Mouse (Mus musculus): ENCODE data around the gene Gpank1. TPM values are rescaled to one million over a fixed set of nuclear protein-coding genes. Genes with fewer than 3 reads are reported as not detected.

The Gpank1 gene
- polyA plus RNA-seq, 1 experiment from 2014 or later = 10.0 TPM

- H3K9me3 ChIP-seq (ENCODE audit: control insufficient read depth, low read length) = no peaks in the 10 kb centered on the region
- no peak overlapping the region for H3K4me3 ChIP-seq (ENCODE audit: control insufficient read depth in 1 of 2, insufficient read depth in 1 of 2, low read depth in 1 of 2, low read length in 2 of 2)
- H3K4me1 ChIP-seq (ENCODE audit: control insufficient read depth in 2 of 2, insufficient read depth in 2 of 2, low read length in 2 of 2) = peaks cover 15 to 20% of the 10 kb centered on the region in 2 experiments
- H3K4me2 ChIP-seq (ENCODE audit: low read length) = no peak overlapping the region
- no peak overlapping the region for H3K27ac ChIP-seq (replicated peaks in 1 of 2; ENCODE audit: control insufficient read depth in 1 of 2, insufficient read depth in 1 of 2, low read depth in 2 of 2, low read length in 2 of 2)
- no peaks in the 10 kb centered on the region for H3K36me3 ChIP-seq (ENCODE audit: control insufficient read depth, insufficient read depth, low read length)
- peak overlapping the region; percentile 40; the same call in 1 of the 2 replicates for H3K9ac ChIP-seq (ENCODE audit: low read length)
- 0 out of 2 replicates have a peak, but pooled peaks cover 4% of the 10 kb centered on the region for H3K27me3 ChIP-seq (ENCODE audit: control insufficient read depth, insufficient read depth, low read length)
- ATAC-seq (ENCODE audit: insufficient number of reproducible peaks, insufficient read depth, low FRiP score, low read depth) = no peak
- WGBS = 87% methylated on average over 4 of the region's 4 CpGs
Observed at GRCm38 (mm10) chr17:35080710-35081109, 40.5 kb upstream of the Gpank1 start.

GRCm38 (mm10) chr17:35082841-35083576 lies 38.2 kb upstream of the Gpank1 start:
- 76% methylated on average over 16 of the region's 16 CpGs for WGBS
- Histone ChIP-seq H3K4me2 (ENCODE audit: low read length) (no peak overlapping the region), H3K4me3 (ENCODE audit: control insufficient read depth in 1 of 2, insufficient read depth in 1 of 2, low read depth in 1 of 2, low read length in 2 of 2) (no peak overlapping the region), H3K27ac (replicated peaks in 1 of 2; ENCODE audit: control insufficient read depth in 1 of 2, insufficient read depth in 1 of 2, low read depth in 2 of 2, low read length in 2 of 2) (no peak overlapping the region), H3K9me3 (ENCODE audit: control insufficient read depth, low read length) (no peaks in the 10 kb centered on the region), H3K9ac (ENCODE audit: low read length) (no peak overlapping the region), H3K27me3 (ENCODE audit: control insufficient read depth, insufficient read depth, low read length) (0 out of 2 replicates have a peak, but pooled peaks cover 4% of the 10 kb centered on the region), H3K4me1 (ENCODE audit: control insufficient read depth in 2 of 2, insufficient read depth in 2 of 2, low read length in 2 of 2) (peaks cover 9 to 11% of the 10 kb centered on the region in 2 experiments), H3K36me3 (ENCODE audit: control insufficient read depth, insufficient read depth, low read length) (no peaks in the 10 kb centered on the region)
- ATAC-seq (ENCODE audit: insufficient number of reproducible peaks, insufficient read depth, low FRiP score, low read depth) = no peak

GRCm38 (mm10) chr17:35083929-35084497 lies 37.2 kb upstream of the Gpank1 start:
- Histone ChIP-seq H3K4me2 (ENCODE audit: low read length) (no peak overlapping the region), H3K9ac (ENCODE audit: low read length) (no peak overlapping the region), H3K36me3 (ENCODE audit: control insufficient read depth, insufficient read depth, low read length) (no peaks in the 10 kb centered on the region), H3K4me3 (ENCODE audit: control insufficient read depth in 1 of 2, insufficient read depth in 1 of 2, low read depth in 1 of 2, low read length in 2 of 2) (no peak overlapping the region), H3K4me1 (ENCODE audit: control insufficient read depth in 2 of 2, insufficient read depth in 2 of 2, low read length in 2 of 2) (peaks cover 9 to 11% of the 10 kb centered on the region in 2 experiments), H3K9me3 (ENCODE audit: control insufficient read depth, low read length) (no peaks in the 10 kb centered on the region), H3K27me3 (ENCODE audit: control insufficient read depth, insufficient read depth, low read length) (0 out of 2 replicates have a peak, but pooled peaks cover 4% of the 10 kb centered on the region), H3K27ac (replicated peaks in 1 of 2; ENCODE audit: control insufficient read depth in 1 of 2, insufficient read depth in 1 of 2, low read depth in 2 of 2, low read length in 2 of 2) (no peak overlapping the region)
- 62% methylated on average over 3 of the region's 3 CpGs for WGBS
- no peak for ATAC-seq (ENCODE audit: insufficient number of reproducible peaks, insufficient read depth, low FRiP score, low read depth)

GRCm38 (mm10) chr17:35085208-35085865 lies 35.9 kb upstream of the Gpank1 start, which contains the start of gene Ly6g6f:
TSS of gene Ly6g6f (minus strand) at chr17:35085610.
- no peaks in the 10 kb centered on the region for H3K36me3 ChIP-seq (ENCODE audit: control insufficient read depth, insufficient read depth, low read length)
- no peak within 1 kb of the TSS for H3K27ac ChIP-seq (replicated peaks in 1 of 2; ENCODE audit: control insufficient read depth in 1 of 2, insufficient read depth in 1 of 2, low read depth in 2 of 2, low read length in 2 of 2)
- H3K9me3 ChIP-seq (ENCODE audit: control insufficient read depth, low read length) = no peaks in the 10 kb centered on the region
- no peak within 1 kb of the TSS for H3K9ac ChIP-seq (ENCODE audit: low read length)
- ATAC-seq (ENCODE audit: insufficient number of reproducible peaks, insufficient read depth, low FRiP score, low read depth) = no peak
- H3K4me3 ChIP-seq (ENCODE audit: control insufficient read depth in 1 of 2, insufficient read depth in 1 of 2, low read depth in 1 of 2, low read length in 2 of 2) = no peak within 1 kb of the TSS
- H3K27me3 ChIP-seq (ENCODE audit: control insufficient read depth, insufficient read depth, low read length) = 0 out of 2 replicates have a peak, but pooled peaks cover 4% of the 10 kb centered on the region
- H3K4me1 ChIP-seq (ENCODE audit: control insufficient read depth in 2 of 2, insufficient read depth in 2 of 2, low read length in 2 of 2) = peaks cover 6 to 8% of the 10 kb centered on the region in 2 experiments
- no peak within 1 kb of the TSS for H3K4me2 ChIP-seq (ENCODE audit: low read length)
- 54% methylated on average over 7 of the region's 7 CpGs for WGBS

- no peak overlapping the region for H3K9ac ChIP-seq (ENCODE audit: low read length)
- ATAC-seq (ENCODE audit: insufficient number of reproducible peaks, insufficient read depth, low FRiP score, low read depth) = no peak
- peaks cover 5 to 10% of the 10 kb centered on the region in 2 experiments for H3K4me1 ChIP-seq (ENCODE audit: control insufficient read depth in 2 of 2, insufficient read depth in 2 of 2, low read length in 2 of 2)
- no peak overlapping the region for H3K4me3 ChIP-seq (ENCODE audit: control insufficient read depth in 1 of 2, insufficient read depth in 1 of 2, low read depth in 1 of 2, low read length in 2 of 2)
- no peak overlapping the region for H3K4me2 ChIP-seq (ENCODE audit: low read length)
- no peaks in the 10 kb centered on the region for H3K27me3 ChIP-seq (ENCODE audit: control insufficient read depth, insufficient read depth, low read length)
- no peaks in the 10 kb centered on the region for H3K9me3 ChIP-seq (ENCODE audit: control insufficient read depth, low read length)
- 27% methylated on average over 2 of the region's 2 CpGs for WGBS
- H3K27ac ChIP-seq (replicated peaks in 1 of 2; ENCODE audit: control insufficient read depth in 1 of 2, insufficient read depth in 1 of 2, low read depth in 2 of 2, low read length in 2 of 2) = no peak overlapping the region
- peaks cover 21% of the 10 kb centered on the region for H3K36me3 ChIP-seq (ENCODE audit: control insufficient read depth, insufficient read depth, low read length)
Observed at GRCm38 (mm10) chr17:35088151-35088550, 33.1 kb upstream of the Gpank1 start.

- ATAC-seq (ENCODE audit: insufficient number of reproducible peaks, insufficient read depth, low FRiP score, low read depth) = peak; percentile 94
- 3% methylated on average over 64 of the region's 67 CpGs for WGBS
Observed at GRCm38 (mm10) chr17:35088825-35089644, 32.2 kb upstream of the Gpank1 start, which contains the start of gene Abhd16a. TSS of gene Abhd16a (plus strand) at chr17:35089263.

More at GRCm38 (mm10) chr17:35088825-35089644, 32.2 kb upstream of the Gpank1 start, which contains the start of gene Abhd16a:
- Histone ChIP-seq H3K9ac (ENCODE audit: low read length) (peak within 1 kb of the TSS; percentile 79), H3K27me3 (ENCODE audit: control insufficient read depth, insufficient read depth, low read length) (no peaks in the 10 kb centered on the region), H3K9me3 (ENCODE audit: control insufficient read depth, low read length) (no peaks in the 10 kb centered on the region), H3K4me3 (ENCODE audit: control insufficient read depth in 1 of 2, insufficient read depth in 1 of 2, low read depth in 1 of 2, low read length in 2 of 2) (peak within 1 kb of the TSS; percentile 57 to 74), H3K4me1 (ENCODE audit: control insufficient read depth in 2 of 2, insufficient read depth in 2 of 2, low read length in 2 of 2) (peaks cover 5 to 10% of the 10 kb centered on the region in 2 experiments), H3K36me3 (ENCODE audit: control insufficient read depth, insufficient read depth, low read length) (peaks cover 29% of the 10 kb centered on the region), H3K27ac (replicated peaks in 1 of 2; ENCODE audit: control insufficient read depth in 1 of 2, insufficient read depth in 1 of 2, low read depth in 2 of 2, low read length in 2 of 2) (peak within 1 kb of the TSS; percentile 87 to 97), H3K4me2 (ENCODE audit: low read length) (peak within 1 kb of the TSS; percentile 72)

All from heart, embryonic 14.5 days (tissue).